Mouse (Mus musculus) ZHBTc4 (cell line): Measurements from ENCODE around the gene Lair1.
A peak's percentile ranks its signal among the peaks of the same experiment; 100 is the strongest.

Experiments used
- DNase-seq: peaks from one replicate; pipeline ENCODE4 v3.0.0-alpha.2; 2011; ENCODE audit warnings: low read depth, low spot score

Gene Lair1

GRCm38 (mm10) chr7:4003996-4004395 is 59.0 kb downstream of the Lair1 start:
- DNase-seq, result peak; percentile 85

- DNase-seq, result no peak
Measured at GRCm38 (mm10) chr7:3962017-3962416, 101.0 kb downstream of the Lair1 start.

DNA sequence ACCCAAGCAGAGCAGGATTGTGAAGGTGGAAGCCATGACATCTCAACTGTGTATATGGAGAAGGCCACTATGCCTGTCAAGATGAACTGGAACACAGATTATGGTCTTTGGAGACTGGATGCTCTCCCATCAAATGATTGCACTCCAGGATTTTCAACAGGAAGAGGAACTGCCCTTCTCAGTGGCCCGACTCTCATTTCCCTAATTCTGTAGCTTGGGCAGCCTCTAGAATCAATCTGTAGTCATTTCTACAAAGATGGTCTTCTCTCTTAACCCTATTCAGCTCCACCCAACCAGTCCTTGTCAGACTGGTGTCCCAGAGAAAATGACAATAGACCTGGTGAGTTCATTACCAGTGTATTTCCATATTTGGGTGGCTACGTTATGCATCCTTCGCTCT is 105.6 kb downstream of the Lair1 start:
- DNase-seq, result no peak
